Mouse (Mus musculus) embryonic facial prominence, embryonic 14.5 days (tissue): Measurements from ENCODE around the gene Vmn2r23. TPM values are rescaled to one million over a fixed set of nuclear protein-coding genes. Genes with fewer than 3 reads are reported as not detected.

ENCODE experiments used
- polyA plus RNA-seq: library from polyadenylated mRNA; unstranded; fragments of >200 nt; fragmentation: Nextera tagmentation; extraction: Ambion mirVana; gene quantifications from 2 replicates; pipeline ENCODE4 v1.2.1, GENCODE M21; 2014

Vmn2r23 gene
- polyA plus RNA-seq, 1 experiment from 2014 or later = not detected

Other genes with a start within 250 kb of the Vmn2r23 start
- not detected in 2 replicates for gene Vmn2r21, start 169.3 kb upstream of the Vmn2r23 start, polyA plus RNA-seq
- not detected in 2 replicates for gene Vmn2r22, start 51.9 kb upstream of the Vmn2r23 start, polyA plus RNA-seq
- not detected in 2 replicates for gene Vmn2r24, start 76.2 kb downstream of the Vmn2r23 start, polyA plus RNA-seq
- gene Vmn2r25, start 150.8 kb downstream of the Vmn2r23 start, polyA plus RNA-seq = not detected in 2 replicates